Mouse (Mus musculus): ENCODE measurements at regions not wholly inside any gene's neighbourhood (a gene's known extent, or its start where the extent isn't known, plus 50 kb on each side); places are given as distances from the start of the nearest gene placed in this dataset.

- TF ChIP-seq CTCF (conservative IDR thresholded peaks at IDR 0.05; ENCODE audit: low read length) (no peak), POU5F1 (IDR thresholded peaks at IDR 0.05; ENCODE audit: borderline replicate concordance, low read length) (no peak)
Observed at GRCm38 (mm10) chr8:116173961-116174360, 330.8 kb upstream of the Dynlrb2 start.

All from E14TG2a.4 (cell line).